In the genomic region with DNA sequence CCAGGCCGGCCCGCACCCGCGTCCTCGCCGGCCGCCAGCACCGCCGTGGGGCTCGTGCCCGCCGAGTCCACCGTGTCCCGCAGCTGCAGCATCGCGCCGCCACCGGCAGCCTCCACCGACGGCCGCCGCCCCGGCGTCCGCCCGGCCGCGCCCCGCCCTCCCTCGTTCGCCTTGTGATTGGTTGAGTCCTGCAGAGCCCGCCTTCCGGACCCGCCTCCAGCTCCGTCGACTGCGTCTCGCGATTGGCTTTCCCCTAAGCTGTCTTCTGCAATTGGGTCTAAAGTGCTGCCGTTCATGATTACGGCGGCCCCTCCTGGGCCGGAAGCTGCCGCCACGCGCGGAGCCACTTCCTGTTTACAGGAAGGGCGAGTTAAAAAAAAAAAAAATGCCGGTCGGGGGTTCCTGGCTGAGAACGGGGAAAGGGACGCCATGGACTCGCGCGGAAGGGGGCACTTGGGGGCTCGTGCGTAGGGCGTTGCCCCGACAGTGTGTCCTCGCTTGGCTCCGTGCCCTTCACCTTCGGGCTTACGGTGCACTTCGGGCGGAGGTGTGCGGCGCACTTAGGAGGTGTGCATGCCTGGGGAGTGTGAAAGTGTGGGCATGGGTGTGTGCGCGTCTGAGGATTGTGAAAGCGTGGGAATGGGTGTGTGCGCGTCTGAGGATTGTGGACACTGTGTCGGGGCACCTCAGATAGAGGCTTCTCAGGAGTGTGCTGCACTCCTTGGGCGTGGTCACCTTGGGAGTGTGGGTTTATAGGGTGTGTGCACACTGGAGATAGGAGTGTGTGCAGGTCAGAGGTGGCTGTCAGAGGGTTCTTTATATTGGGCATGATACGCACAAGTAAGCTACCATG, we compare ENCODE assay signal across 8 mouse cellular contexts. TPM values are rescaled to one million over a fixed set of nuclear protein-coding genes. Genes with fewer than 3 reads are reported as not detected.
DNase-seq lines count a peak whose midpoint lies in the region; ATAC-seq lines count a peak whose summit lies in the region.

Tprgl (minus strand) TSS at position 129 of the 853 bp plus-strand sequence.

- H3K4me1 ChIP-seq in lung, embryonic 16.5 days (replicated peaks; ENCODE audit: control insufficient read depth, insufficient read depth, low read length): peaks cover 14% of the 10 kb centered on the region

- peak; percentile 92 for DNase-seq in MEL-GATA-1-ER (ENCODE audit: extremely low read depth, low read depth)
- DNase-seq in cerebellum, adult 8-10 months: peak; percentile 96
- peak; percentile 97 for DNase-seq in forelimb bud, embryonic 11.5 days (ENCODE audit: low read depth, low spot score)
- DNase-seq in layer of hippocampus, adult 9-10 months (ENCODE audit: low spot score): peak; percentile 90
- DNase-seq in ovary, postnatal 10 days (ENCODE audit: low spot score): peak; percentile 85
- DNase-seq in thymus, postnatal 10 days (ENCODE audit: low spot score in 2 of 2): peak; percentile 95 to 97

- no peaks in the 10 kb centered on the region for H3K9me3 ChIP-seq in lung, embryonic 16.5 days (ENCODE audit: control insufficient read depth, low read length)

- peak within 1 kb of the TSS; percentile 87 for H3K4me2 ChIP-seq in lung, embryonic 16.5 days (ENCODE audit: low read depth, low read length)

- peak within 1 kb of the TSS; percentile 88 for H3K9ac ChIP-seq in lung, embryonic 16.5 days (ENCODE audit: low read length)

- H3K27ac ChIP-seq in lung, embryonic 16.5 days (ENCODE audit: low read length): peak within 1 kb of the TSS; percentile 82

- ATAC-seq in hematopoietic stem cell, adult 5-6 weeks (replicated peaks in 1 of 2; ENCODE audit: insufficient read depth in 1 of 2, low FRiP score in 2 of 2, low TSS enrichment in 1 of 2, low read depth in 1 of 2, poor library complexity in 2 of 2, severe bottlenecking in 2 of 2): peak; percentile 92 to 93
- peak; percentile 98 for ATAC-seq in lung, embryonic 16.5 days (ENCODE audit: low read depth)

- H3K27me3 ChIP-seq in lung, embryonic 16.5 days (ENCODE audit: control insufficient read depth, insufficient read depth, low read depth, low read length): no peaks in the 10 kb centered on the region

- under 1% methylated on average over 51 of the region's 75 CpGs for WGBS in lung, embryonic 16.5 days

- peak within 1 kb of the TSS; percentile 97 for H3K4me3 ChIP-seq in lung, embryonic 16.5 days (ENCODE audit: low read length)

- peaks cover 26% of the 10 kb centered on the region for H3K36me3 ChIP-seq in lung, embryonic 16.5 days (ENCODE audit: control insufficient read depth, insufficient read depth, low read length)

RNA-seq across cellular contexts. Expression of gene Tprgl, which starts in this region (rescaled TPM):
- total RNA-seq in hematopoietic stem cell, adult 5-6 weeks (2017): 41.7 and 47.3 TPM in 2 replicates
- 144 and 148 TPM in 2 replicates for polyA plus RNA-seq in lung, embryonic 16.5 days (2015; fragmentation: Nextera tagmentation; extraction: Ambion mirVana)

Comparison
In these comparisons a context has a peak if more than half of its experiments do, and no peak if none do; other contexts are left out.
1. Peak in every context shown above with its lines: DNase-seq, ATAC-seq, H3K4me3 ChIP-seq and H3K27ac ChIP-seq.